Mouse (Mus musculus): Measurements from ENCODE around the gene Hnrnpll.
"Not testable (repeated sequence)": the region's sequence is repeated elsewhere in the genome, so short reads cannot be mapped to it uniquely, and the experiment has no call there.

The Hnrnpll gene

GRCm38 (mm10) chr17:80058501-80058900 lies 3.6 kb downstream of the Hnrnpll start:
- DNase-seq = no peak

- no peak for DNase-seq
Observed at GRCm38 (mm10) chr17:80053931-80054734, 8.0 kb downstream of the Hnrnpll start.

- DNase-seq = no peak
Observed at GRCm38 (mm10) chr17:80051682-80052081, 10.5 kb downstream of the Hnrnpll start.

- DNase-seq = not testable (repeated sequence)
Observed at GRCm38 (mm10) chr17:80049300-80049699, 12.8 kb downstream of the Hnrnpll start.

DNA sequence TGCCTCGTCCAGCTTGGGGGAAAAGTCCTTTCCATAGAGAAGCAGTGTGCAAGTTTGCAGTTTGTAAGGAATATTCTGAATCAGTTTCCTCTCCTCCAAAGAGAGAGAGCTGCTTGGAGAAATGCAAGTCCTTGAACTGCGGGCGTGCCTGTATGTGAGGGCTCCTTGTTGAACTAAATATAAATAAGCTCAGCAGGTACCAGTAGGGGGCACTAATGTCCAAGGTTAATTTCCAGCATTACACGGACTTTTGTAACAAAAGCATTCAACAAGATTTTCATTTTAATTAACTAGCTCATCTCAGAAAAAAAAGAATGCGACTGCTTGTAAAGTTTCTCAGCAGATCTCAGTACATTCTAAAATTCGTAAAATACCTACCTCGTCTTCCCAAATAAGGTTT lies 13.9 kb downstream of the Hnrnpll start:
- peak; percentile 74 for DNase-seq

DNA sequence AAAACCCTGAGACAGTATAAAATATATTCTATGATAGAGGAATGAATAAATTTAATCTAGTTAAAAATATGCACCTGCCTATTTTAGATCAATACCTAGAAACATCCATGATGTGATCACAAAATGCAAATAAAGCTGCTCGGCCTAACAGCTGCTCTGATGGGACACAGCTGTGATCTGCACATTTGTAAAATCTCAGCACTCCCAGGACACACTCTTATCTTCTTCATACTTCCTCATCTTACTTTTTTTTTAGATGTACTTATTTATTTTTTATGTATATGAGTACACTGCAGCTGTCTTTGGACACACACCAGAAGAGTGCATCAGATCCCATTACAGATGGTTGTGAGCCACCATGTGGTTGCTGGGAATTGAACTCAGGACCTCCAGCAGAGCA lies 20.4 kb downstream of the Hnrnpll start:
- DNase-seq = no peak

DNA sequence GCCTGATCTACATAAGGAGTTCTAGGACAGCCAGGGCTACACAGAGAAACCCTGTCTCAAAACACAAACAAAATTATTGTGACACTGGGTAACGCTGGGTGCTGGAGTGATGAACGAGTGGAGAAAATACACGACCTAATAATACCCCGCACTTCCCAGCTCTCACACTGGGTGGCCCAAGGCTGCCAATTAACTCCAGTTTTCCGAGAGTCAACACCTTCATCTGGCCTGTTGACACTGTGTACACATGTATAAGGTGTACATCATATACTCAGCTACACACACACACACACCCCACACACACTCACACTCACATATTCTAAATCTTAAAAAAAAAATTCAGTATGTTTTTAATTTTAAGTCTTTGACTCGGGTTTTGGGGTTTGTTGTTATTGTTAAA lies 33.5 kb downstream of the Hnrnpll start:
- DNase-seq = no peak

GRCm38 (mm10) chr17:80026189-80026936 lies 35.8 kb downstream of the Hnrnpll start:
- DNase-seq = no peak

DNA sequence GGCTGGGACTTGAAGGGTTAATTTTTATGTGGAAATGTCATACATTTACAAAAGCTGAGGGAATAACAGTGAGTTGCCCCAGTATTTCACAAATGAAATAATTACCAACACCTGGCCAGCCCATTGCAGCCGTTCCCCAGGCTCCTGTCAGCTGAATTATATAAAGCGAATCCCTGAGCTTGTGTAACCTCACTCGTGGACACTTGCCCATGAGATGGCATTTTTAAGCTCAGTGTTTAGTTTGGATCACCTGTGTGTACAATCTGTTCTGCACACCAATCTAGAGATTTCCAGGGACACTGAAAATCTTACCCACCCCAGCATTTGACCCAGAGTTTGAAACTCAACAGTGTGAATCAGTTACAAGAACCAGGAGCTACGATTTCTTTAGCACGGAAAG lies 40.0 kb downstream of the Hnrnpll start:
- DNase-seq = no peak

- DNase-seq = no peak
Observed at GRCm38 (mm10) chr17:80020495-80020894, 41.6 kb downstream of the Hnrnpll start.

DNA sequence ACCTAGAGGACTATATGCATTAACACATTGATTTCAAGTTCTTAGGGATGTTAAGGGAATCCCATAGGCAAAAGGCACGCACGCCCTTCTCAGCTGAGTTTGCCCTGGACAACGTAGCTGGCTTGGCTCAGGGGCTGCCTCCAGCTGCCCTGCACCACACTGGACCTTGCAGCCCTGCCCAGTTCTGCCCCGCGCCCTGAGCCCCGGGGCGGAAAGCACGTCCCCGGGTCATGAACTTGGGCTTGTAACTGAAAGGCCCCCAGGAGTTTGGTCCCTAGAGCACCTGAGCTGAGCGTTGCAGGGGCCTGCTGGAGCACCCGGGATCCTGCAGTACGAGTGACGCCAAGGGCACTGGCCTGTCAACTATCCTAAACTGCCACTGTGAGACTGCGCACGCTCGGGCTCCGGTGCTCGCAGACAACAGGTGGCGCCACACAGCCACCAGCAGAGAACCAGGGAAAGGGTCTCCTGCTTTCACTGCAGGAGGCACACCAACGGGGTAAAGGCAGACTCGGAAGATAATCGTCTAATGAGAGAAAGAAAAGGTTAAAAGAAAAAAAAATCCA lies 43.1 kb downstream of the Hnrnpll start:
- peak; percentile 79 for DNase-seq

- DNase-seq = no peak
Observed at GRCm38 (mm10) chr17:80018239-80018975, 43.7 kb downstream of the Hnrnpll start.

DNA sequence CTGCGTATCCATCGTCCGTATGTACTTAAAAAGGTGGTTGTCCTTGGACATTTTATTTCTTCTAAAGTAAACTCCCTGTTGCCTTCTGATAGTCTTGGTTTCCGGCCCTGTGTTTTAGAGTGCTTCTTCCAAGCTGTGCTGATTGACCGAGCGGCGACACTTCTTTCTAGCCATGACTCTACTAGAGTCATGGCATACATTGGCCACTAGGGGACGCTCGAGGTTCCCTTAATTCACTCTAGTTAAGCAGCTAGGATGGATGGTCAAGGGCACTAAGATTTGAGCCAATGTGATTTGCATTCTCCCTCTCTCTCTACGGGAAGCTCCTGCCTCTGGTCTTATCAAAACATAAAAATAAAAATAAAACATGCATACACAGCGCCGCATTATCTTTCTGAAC lies 44.7 kb downstream of the Hnrnpll start:
- DNase-seq = peak; percentile 69

DNA sequence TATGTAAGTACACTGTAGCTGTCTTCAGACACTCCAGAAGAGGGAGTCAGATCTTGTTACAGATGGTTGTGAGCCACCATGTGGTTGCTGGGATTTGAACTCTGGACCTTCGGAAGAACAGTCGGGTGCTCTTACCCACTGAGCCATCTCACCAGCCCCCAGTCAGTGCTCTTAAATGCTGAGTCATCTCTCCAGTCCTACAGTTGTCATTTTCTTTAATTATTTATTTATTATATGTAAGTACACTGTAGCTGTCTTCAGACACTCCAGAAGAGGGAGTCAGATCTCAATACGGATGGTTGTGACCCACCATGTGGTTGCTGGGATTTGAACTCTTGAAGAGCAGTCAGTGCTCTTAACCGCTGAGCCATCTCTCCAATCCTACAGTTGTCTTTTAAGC lies 45.7 kb downstream of the Hnrnpll start:
- DNase-seq = not testable (repeated sequence)

DNA sequence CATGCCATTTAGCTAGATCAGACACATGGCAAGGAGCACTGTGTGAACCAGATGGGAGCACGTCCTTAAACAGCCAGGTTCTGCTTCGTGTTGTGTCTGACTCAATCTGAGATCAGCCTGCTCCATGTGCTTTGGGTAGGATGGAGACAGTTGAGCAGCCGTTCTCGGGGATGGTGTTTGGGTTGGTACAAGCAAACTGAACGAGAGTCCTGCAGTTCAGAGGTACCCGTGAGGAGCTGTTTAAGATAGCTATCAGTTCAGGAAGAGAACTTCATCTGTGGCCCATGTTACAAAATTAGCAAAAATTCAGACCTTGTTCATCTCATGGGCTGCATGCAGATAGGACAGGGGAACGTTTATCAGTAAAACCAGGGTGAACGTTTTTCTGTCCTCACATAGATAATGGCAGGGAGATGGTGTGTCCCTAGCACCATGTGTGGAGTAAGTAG lies 47.7 kb downstream of the Hnrnpll start:
- no peak for DNase-seq

- no peak for DNase-seq
Observed at GRCm38 (mm10) chr17:80009926-80010325, 52.2 kb downstream of the Hnrnpll start.

DNA sequence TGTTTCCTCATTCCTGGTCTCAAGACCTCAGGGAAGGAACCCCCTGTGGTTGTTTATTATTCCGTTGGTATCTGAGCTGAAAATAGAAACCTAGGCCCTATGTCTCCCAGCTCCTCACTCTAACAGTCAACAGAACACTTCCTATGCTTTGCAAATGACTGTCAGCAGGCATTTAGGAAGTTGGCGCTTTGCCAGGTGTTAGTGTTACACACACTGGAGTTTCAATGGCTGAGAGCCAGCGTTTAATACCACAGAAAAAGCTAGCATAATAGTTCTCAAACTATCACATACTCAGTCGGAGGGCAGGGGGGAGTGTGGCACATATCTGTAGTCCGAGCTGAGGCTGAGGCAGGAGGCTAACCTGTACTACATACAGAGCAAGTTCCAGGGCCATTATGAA lies 53.3 kb downstream of the Hnrnpll start:
- DNase-seq = no peak

DNA sequence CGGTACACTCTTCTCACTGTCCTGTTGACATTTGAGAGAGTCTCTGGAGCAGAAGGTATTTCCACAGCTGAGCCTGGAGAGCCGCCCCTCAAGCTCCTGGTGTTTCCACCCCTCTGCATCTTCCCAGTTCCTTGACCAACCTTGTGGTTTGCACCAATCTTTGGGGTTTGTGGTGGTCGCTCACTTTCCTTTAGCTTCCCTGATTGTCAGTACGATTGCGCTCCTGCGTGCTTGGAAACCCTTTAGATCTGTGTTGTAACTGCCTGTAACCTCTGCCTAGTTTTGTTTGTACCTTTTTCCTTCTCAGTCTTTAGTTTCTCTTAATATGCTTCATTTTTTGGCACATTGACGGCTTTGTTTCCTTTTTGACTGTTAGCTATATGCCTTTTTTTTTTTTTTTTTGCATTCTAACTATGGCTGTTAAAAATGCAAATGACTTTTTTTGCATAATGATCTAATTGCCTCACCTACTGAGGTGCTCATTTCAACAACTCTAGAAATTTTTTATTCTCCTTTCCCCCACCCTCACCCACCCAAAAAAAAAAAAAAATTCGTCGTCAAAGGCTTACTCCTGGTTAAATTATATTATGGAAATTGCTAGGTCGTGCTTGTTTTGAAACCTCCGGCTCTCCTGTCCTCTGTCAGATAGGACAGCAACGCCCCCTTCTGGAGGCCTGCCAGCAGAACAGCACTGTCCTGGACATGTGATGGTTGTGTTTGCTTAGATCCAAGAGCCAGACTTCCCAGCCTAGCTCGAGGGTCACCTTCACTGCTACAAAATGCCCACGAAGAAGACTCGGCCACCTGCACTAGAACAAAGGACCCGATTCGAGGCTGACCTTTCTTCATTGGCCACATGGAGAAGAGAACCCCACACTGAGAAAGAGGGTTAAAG lies 57.5 kb downstream of the Hnrnpll start:
- peak; percentile 96 for DNase-seq

DNA sequence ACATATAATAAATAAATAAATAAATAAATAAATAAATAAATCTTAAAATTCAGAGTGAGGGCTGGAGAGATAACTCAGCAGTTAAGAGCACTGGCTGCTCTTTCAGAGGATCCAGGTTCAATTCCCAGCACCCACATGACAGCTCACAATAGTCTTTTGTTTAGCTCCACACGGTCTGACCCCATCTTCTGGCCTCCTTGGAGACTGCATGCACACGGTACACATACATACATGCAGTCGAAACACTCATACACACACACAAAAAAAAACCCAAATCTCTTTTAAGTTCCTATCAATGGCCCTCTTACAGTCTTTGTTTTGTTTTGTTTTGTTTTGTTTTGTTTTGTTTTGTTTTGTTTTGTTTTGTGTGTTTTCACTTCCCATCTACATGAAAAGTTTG lies 58.3 kb downstream of the Hnrnpll start:
- not testable (repeated sequence) for DNase-seq

GRCm38 (mm10) chr17:80002385-80002852 lies 59.7 kb downstream of the Hnrnpll start:
- DNase-seq = no peak

DNA sequence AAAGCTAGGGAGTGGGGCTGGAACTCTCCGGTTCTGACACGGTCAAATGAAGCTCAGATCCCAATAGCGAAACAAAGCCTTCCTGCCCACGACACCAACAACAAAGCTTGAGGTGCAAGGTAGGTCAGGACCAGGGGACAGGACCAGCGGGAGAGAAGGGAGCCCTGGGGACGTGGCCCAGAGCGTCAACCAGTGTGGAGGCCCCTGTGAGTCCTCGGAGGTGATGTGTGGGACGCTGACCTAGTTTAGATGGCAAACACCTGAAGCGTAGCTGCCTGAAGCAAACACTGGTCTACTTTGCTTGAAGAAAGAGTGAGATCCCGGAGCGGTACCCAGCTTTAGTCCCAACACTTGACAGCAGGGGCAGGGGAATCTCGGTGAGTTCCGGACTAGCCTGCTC lies 62.5 kb downstream of the Hnrnpll start:
- DNase-seq = peak; percentile 60

DNA sequence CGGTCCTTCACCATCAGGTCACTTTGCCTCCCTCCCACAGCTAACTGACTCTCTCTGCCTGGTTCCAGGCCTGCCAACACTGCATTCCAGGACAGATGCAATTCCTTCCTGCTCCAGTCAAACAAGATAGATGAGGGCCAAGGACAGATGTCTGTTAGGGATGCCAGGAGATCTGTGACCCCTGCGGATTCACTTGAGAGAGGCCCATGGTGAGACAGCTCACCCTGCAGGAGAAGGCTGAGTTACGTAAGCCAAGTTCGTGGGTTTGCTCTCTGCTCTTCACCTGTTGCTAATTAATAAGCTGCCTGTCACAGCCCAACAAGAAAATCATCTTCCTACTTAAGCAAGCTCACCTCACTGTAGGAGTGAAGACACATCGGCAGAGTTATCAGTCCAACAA lies 63.1 kb downstream of the Hnrnpll start:
- DNase-seq = no peak

Measured in thymus, postnatal 4 days (tissue).